8 mouse cellular contexts compared by ENCODE assay signal in the genomic region with DNA sequence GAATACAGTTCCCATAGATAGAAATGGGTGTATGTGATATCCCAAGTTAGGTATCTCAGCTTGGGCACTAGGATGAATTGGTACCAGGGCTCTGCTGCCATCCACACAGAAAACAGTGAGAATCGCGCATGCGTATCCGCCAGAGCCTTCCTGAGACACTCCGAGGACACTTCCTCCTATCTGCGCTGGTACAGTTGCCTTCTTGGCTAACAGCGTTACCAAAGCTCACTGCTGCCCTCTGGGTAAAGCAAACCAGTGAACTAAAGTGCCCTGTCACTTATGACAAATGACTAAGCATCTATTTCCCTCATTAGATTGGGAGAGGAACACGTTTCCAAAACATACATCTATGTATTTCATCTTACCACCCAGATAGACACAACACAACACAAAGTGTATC.
A peak's percentile ranks its signal among the peaks of the same experiment; 100 is the strongest.
DNase-seq lines count a peak whose midpoint lies in the region; ATAC-seq and TF ChIP-seq lines count a peak whose summit lies in the region.

No protein-coding gene starts in this region.

- H3K9me3 ChIP-seq in heart, embryonic 11.5 days (replicated peaks; ENCODE audit: control insufficient read depth, low read length): no peaks in the 10 kb centered on the region
- no peaks in the 10 kb centered on the region for H3K9me3 ChIP-seq in MEL (replicated peaks; ENCODE audit: insufficient read depth, low read length)
- H3K9me3 ChIP-seq in stomach, postnatal 0 days (ENCODE audit: control insufficient read depth, low read length): no peaks in the 10 kb centered on the region
- H3K9me3 ChIP-seq in forebrain, embryonic 11.5 days (ENCODE audit: control insufficient read depth, low read length): no peaks in the 10 kb centered on the region

- 37% methylated on average over 8 of the region's 8 CpGs for WGBS in heart, embryonic 11.5 days (ENCODE audit: insufficient replicate concordance)
- 56% methylated on average over 8 of the region's 8 CpGs for WGBS in stomach, postnatal 0 days
- WGBS in forebrain, embryonic 11.5 days: 65% methylated on average over 8 of the region's 8 CpGs

- peak; percentile 69 to 81 for DNase-seq in heart, adult 18-20 months
- peak; percentile 19 for DNase-seq in MEL (ENCODE audit: low read depth, low spot score)
- DNase-seq in gastrocnemius, adult 2 months: peak; percentile 63
- peak; percentile 55 for DNase-seq in layer of hippocampus, adult 11-12 months (ENCODE audit: low spot score)
- DNase-seq in lung, postnatal 25 days (ENCODE audit: low spot score): peak; percentile 83
- DNase-seq in stomach, postnatal 0 days (ENCODE audit: low spot score): no peak
- DNase-seq in forebrain, embryonic 11.5 days (ENCODE audit: low spot score): no peak

- H3K9ac ChIP-seq in heart, embryonic 11.5 days (ENCODE audit: low read depth, low read length): no peak overlapping the region
- H3K9ac ChIP-seq in MEL (ENCODE audit: control insufficient read depth, low read depth, low read length, poor library complexity, severe bottlenecking): no peak overlapping the region
- no peak overlapping the region for H3K9ac ChIP-seq in stomach, postnatal 0 days (ENCODE audit: low read length)
- no peak overlapping the region for H3K9ac ChIP-seq in forebrain, embryonic 11.5 days (ENCODE audit: low read length)

- TF ChIP-seq CTCF in MEL (IDR thresholded peaks at IDR 0.05 in 2 of 3, conservative IDR thresholded peaks at IDR 0.05 in 1 of 3; ENCODE audit: control insufficient read depth in 1 of 3, insufficient read depth in 1 of 3, low read depth in 2 of 3, low read length in 3 of 3, poor library complexity in 1 of 3, severe bottlenecking in 1 of 3): peak in 1 of 3 experiments; percentile 44; a peak in 2 of 6 replicates
- TF ChIP-seq CTCF in gastrocnemius, adult 2 months (IDR thresholded peaks at IDR 0.05): peak; percentile 45
- peak; percentile 65 for TF ChIP-seq CTCF in stomach, postnatal 0 days (IDR thresholded peaks at IDR 0.05; ENCODE audit: low read depth)

- no peak overlapping the region for H3K27ac ChIP-seq in heart, embryonic 11.5 days (ENCODE audit: low read depth, low read length)
- H3K27ac ChIP-seq in MEL (ENCODE audit: control insufficient read depth, low read depth, low read length): no peak overlapping the region
- H3K27ac ChIP-seq in gastrocnemius, adult 2 months: no peak overlapping the region
- H3K27ac ChIP-seq in stomach, postnatal 0 days (replicated peaks): no peak overlapping the region
- no peak overlapping the region for H3K27ac ChIP-seq in forebrain, embryonic 11.5 days (ENCODE audit: low read depth, low read length)

- TF ChIP-seq POLR2A in MEL (IDR thresholded peaks at IDR 0.05; ENCODE audit: control insufficient read depth in 1 of 2, insufficient read depth in 1 of 2, low read depth in 1 of 2, low read length in 2 of 2, poor library complexity in 1 of 2): no peak

- intact Hi-C loops in gastrocnemius, adult 2 months (cut with DNase I): loop anchor here (5.0 kb wide), 1 partner anchor 142 kb away; no protein-coding TSS in a partner anchor

- H3K4me1 ChIP-seq in heart, embryonic 11.5 days (ENCODE audit: control insufficient read depth, insufficient read depth, low read length): no peaks in the 10 kb centered on the region
- no peaks in the 10 kb centered on the region for H3K4me1 ChIP-seq in MEL (ENCODE audit: control insufficient read depth in 1 of 2, insufficient read depth in 2 of 2, low read length in 2 of 2)
- H3K4me1 ChIP-seq in stomach, postnatal 0 days (replicated peaks; ENCODE audit: control insufficient read depth, insufficient read depth): no peaks in the 10 kb centered on the region; the same call in 1 of the 2 replicates
- H3K4me1 ChIP-seq in forebrain, embryonic 11.5 days (replicated peaks; ENCODE audit: control insufficient read depth, insufficient read depth, low read length): no peaks in the 10 kb centered on the region

- H3K27me3 ChIP-seq in heart, embryonic 11.5 days (ENCODE audit: control insufficient read depth, insufficient read depth, low read length): no peaks in the 10 kb centered on the region
- H3K27me3 ChIP-seq in MEL (ENCODE audit: control insufficient read depth in 1 of 2, insufficient read depth in 2 of 2, low read length in 2 of 2): peaks cover 0 to 1% of the 10 kb centered on the region in 2 experiments; a peak in 1 of 4 replicates
- no peaks in the 10 kb centered on the region for H3K27me3 ChIP-seq in stomach, postnatal 0 days (ENCODE audit: control insufficient read depth, insufficient read depth, low read length)
- no peaks in the 10 kb centered on the region for H3K27me3 ChIP-seq in forebrain, embryonic 11.5 days (ENCODE audit: control insufficient read depth, insufficient read depth, low read length)

- no peaks in the 10 kb centered on the region for H3K79me2 ChIP-seq in MEL (ENCODE audit: control insufficient read depth, insufficient read depth, low read length, poor library complexity)

- TF ChIP-seq EP300 in MEL (IDR thresholded peaks at IDR 0.05; ENCODE audit: low read depth in 1 of 2, low read length in 2 of 2): no peak
- TF ChIP-seq EP300 in stomach, postnatal 0 days (optimal IDR thresholded peaks at IDR 0.05): no peak

- H3K36me3 ChIP-seq in heart, embryonic 11.5 days (ENCODE audit: control insufficient read depth, insufficient read depth, low read length): no peaks in the 10 kb centered on the region
- H3K36me3 ChIP-seq in MEL (ENCODE audit: control insufficient read depth in 1 of 2, insufficient read depth in 2 of 2, low read length in 2 of 2): no peaks in the 10 kb centered on the region
- no peaks in the 10 kb centered on the region for H3K36me3 ChIP-seq in stomach, postnatal 0 days (ENCODE audit: control insufficient read depth, insufficient read depth, low read length)
- no peaks in the 10 kb centered on the region for H3K36me3 ChIP-seq in forebrain, embryonic 11.5 days (ENCODE audit: control insufficient read depth, insufficient read depth, low read length)

- no peak overlapping the region for H3K4me2 ChIP-seq in heart, embryonic 11.5 days
- H3K4me2 ChIP-seq in stomach, postnatal 0 days (replicated peaks; ENCODE audit: low read depth): no peak overlapping the region
- H3K4me2 ChIP-seq in forebrain, embryonic 11.5 days (ENCODE audit: low read depth, low read length, severe bottlenecking): no peak overlapping the region

- TF ChIP-seq RAD21 in MEL (IDR thresholded peaks at IDR 0.05; ENCODE audit: low read depth, low read length): peak; percentile 39

- no peak for ATAC-seq in heart, embryonic 11.5 days (replicated peaks; ENCODE audit: insufficient number of reproducible peaks, low FRiP score, low TSS enrichment)
- ATAC-seq in stomach, postnatal 0 days (ENCODE audit: low FRiP score, low TSS enrichment): no peak
- ATAC-seq in forebrain, embryonic 11.5 days (replicated peaks; ENCODE audit: low FRiP score): no peak

- no peak overlapping the region for H3K4me3 ChIP-seq in heart, embryonic 11.5 days (ENCODE audit: low read depth, low read length)
- no peak overlapping the region for H3K4me3 ChIP-seq in MEL (ENCODE audit: control insufficient read depth in 1 of 2, insufficient read depth in 1 of 2, low read depth in 2 of 2, low read length in 2 of 2)
- H3K4me3 ChIP-seq in gastrocnemius, adult 2 months: no peak overlapping the region
- no peak overlapping the region for H3K4me3 ChIP-seq in stomach, postnatal 0 days (ENCODE audit: low read depth, low read length)
- no peak overlapping the region for H3K4me3 ChIP-seq in forebrain, embryonic 11.5 days (ENCODE audit: low read depth, low read length)

TF ChIP-seq in MEL, 35 proteins besides CTCF, POLR2A, EP300 and RAD21:
- no peak for TF ChIP-seq ZKSCAN1 (IDR thresholded peaks at IDR 0.05; ENCODE audit: low read depth, low read length)
- TF ChIP-seq ZMIZ1 (IDR thresholded peaks at IDR 0.05; ENCODE audit: low read depth, low read length): no peak
- 0 out of 2 replicates have a peak, but pooled peaks have one; percentile 20 for TF ChIP-seq ZC3H11A (IDR thresholded peaks at IDR 0.05; ENCODE audit: low read depth, low read length)
- TF ChIP-seq POLR2AphosphoS2 (IDR thresholded peaks at IDR 0.05; ENCODE audit: low read length): no peak
- TF ChIP-seq SMC3 (IDR thresholded peaks at IDR 0.05; ENCODE audit: low read depth, low read length): peak; percentile 60

Comparison
In these comparisons a context has a peak if more than half of its experiments do, and no peak if none do; other contexts are left out.
1. DNase-seq: peak in heart, adult 18-20 months (2 of 2), MEL (single experiment), gastrocnemius, adult 2 months (single experiment), layer of hippocampus, adult 11-12 months (single experiment) and lung, postnatal 25 days (single experiment); none in stomach, postnatal 0 days (single experiment) and forebrain, embryonic 11.5 days (single experiment).